Mouse (Mus musculus) cerebellum, adult 2 months (tissue): ENCODE results near the gene Cachd1.

ENCODE experiments used
- CTCF ChIP-seq: fragments of 200-500 bp; IDR thresholded peaks from 2 replicates; pipeline ENCODE4 v1.5.1; 2011; ENCODE audit warnings: low read depth, mild to moderate bottlenecking, control low read depth, low read length, moderate library complexity, borderline replicate concordance; ENCODE audit not compliant: insufficient read depth
- POLR2A ChIP-seq: fragments of 200-500 bp; IDR thresholded peaks from 2 replicates; pipeline ENCODE4 v1.6.1; 2011; ENCODE audit warnings: low read length, control low read depth, borderline replicate concordance; ENCODE audit not compliant: insufficient read depth

GRCm38 (mm10) chr4:100998906-100999305 is 222.4 kb downstream of the Cachd1 start:
- TF ChIP-seq POLR2A (no peak), CTCF (no peak)
